Mouse (Mus musculus): ENCODE results near the gene Cntnap2. TPM values are rescaled to one million over a fixed set of nuclear protein-coding genes. Genes with fewer than 3 reads are reported as not detected.

The Cntnap2 gene
- polyA plus RNA-seq, 1 experiment from 2014 or later: 2.5 TPM

GRCm38 (mm10) chr6:45236531-45236930 lies 177.4 kb downstream of the Cntnap2 start:
- Histone ChIP-seq H3K4me1 (no peaks in the 10 kb centered on the region), H3K4me3 (replicated peaks) (no peak overlapping the region), H3K27me3 (no peaks in the 10 kb centered on the region), H3K4me2 (no peak overlapping the region), H3K9ac (no peak overlapping the region), H3K9me3 (replicated peaks) (no peaks in the 10 kb centered on the region), H3K27ac (no peak overlapping the region), H3K36me3 (no peaks in the 10 kb centered on the region)
- WGBS: 85% methylated on average over 4 of the region's 4 CpGs
- no peak for ATAC-seq (replicated peaks; ENCODE audit: low FRiP score)

- Histone ChIP-seq H3K9ac (no peak overlapping the region), H3K4me2 (no peak overlapping the region), H3K4me3 (replicated peaks) (no peak overlapping the region), H3K27ac (no peak overlapping the region), H3K27me3 (no peaks in the 10 kb centered on the region), H3K36me3 (no peaks in the 10 kb centered on the region), H3K4me1 (no peaks in the 10 kb centered on the region), H3K9me3 (replicated peaks) (no peaks in the 10 kb centered on the region)
- ATAC-seq (replicated peaks; ENCODE audit: low FRiP score): no peak
Observed at GRCm38 (mm10) chr6:45238117-45238516, 179.0 kb downstream of the Cntnap2 start.

GRCm38 (mm10) chr6:45241218-45241617 lies 182.1 kb downstream of the Cntnap2 start:
- WGBS: 91% methylated on average over 1 of the region's 1 CpGs
- H3K4me1 ChIP-seq: no peaks in the 10 kb centered on the region
- ATAC-seq (replicated peaks; ENCODE audit: low FRiP score): no peak
- H3K4me3 ChIP-seq (replicated peaks): no peak overlapping the region
- H3K9me3 ChIP-seq (replicated peaks): no peaks in the 10 kb centered on the region
- no peak overlapping the region for H3K9ac ChIP-seq
- H3K27me3 ChIP-seq: no peaks in the 10 kb centered on the region
- H3K4me2 ChIP-seq: no peak overlapping the region
- H3K27ac ChIP-seq: no peak overlapping the region
- H3K36me3 ChIP-seq: no peaks in the 10 kb centered on the region

GRCm38 (mm10) chr6:45244680-45245079 lies 185.5 kb downstream of the Cntnap2 start:
- Histone ChIP-seq H3K4me1 (no peaks in the 10 kb centered on the region), H3K27ac (no peak overlapping the region), H3K27me3 (no peaks in the 10 kb centered on the region), H3K36me3 (no peaks in the 10 kb centered on the region), H3K4me2 (no peak overlapping the region), H3K9ac (no peak overlapping the region), H3K9me3 (replicated peaks) (no peaks in the 10 kb centered on the region), H3K4me3 (replicated peaks) (no peak overlapping the region)
- ATAC-seq (replicated peaks; ENCODE audit: low FRiP score): no peak
- WGBS: 87% methylated on average over 1 of the region's 1 CpGs

GRCm38 (mm10) chr6:45258047-45258446 lies 198.9 kb downstream of the Cntnap2 start:
- no peaks in the 10 kb centered on the region for H3K27me3 ChIP-seq
- no peaks in the 10 kb centered on the region for H3K36me3 ChIP-seq
- H3K4me1 ChIP-seq: no peaks in the 10 kb centered on the region
- no peak overlapping the region for H3K4me3 ChIP-seq (replicated peaks)
- H3K9me3 ChIP-seq (replicated peaks): no peaks in the 10 kb centered on the region
- H3K9ac ChIP-seq: no peak overlapping the region
- H3K27ac ChIP-seq: no peak overlapping the region
- 68% methylated on average over 1 of the region's 1 CpGs for WGBS
- ATAC-seq (replicated peaks; ENCODE audit: low FRiP score): no peak
- H3K4me2 ChIP-seq: no peak overlapping the region

GRCm38 (mm10) chr6:45271537-45271936 lies 212.4 kb downstream of the Cntnap2 start:
- Histone ChIP-seq H3K4me3 (replicated peaks) (no peak overlapping the region), H3K9ac (no peak overlapping the region), H3K36me3 (no peaks in the 10 kb centered on the region), H3K4me2 (no peak overlapping the region), H3K27me3 (no peaks in the 10 kb centered on the region), H3K4me1 (no peaks in the 10 kb centered on the region), H3K27ac (no peak overlapping the region), H3K9me3 (replicated peaks) (no peaks in the 10 kb centered on the region)
- ATAC-seq (replicated peaks; ENCODE audit: low FRiP score): no peak
- 77% methylated on average over 2 of the region's 2 CpGs for WGBS

- no peak overlapping the region for H3K27ac ChIP-seq
- H3K4me2 ChIP-seq: no peak overlapping the region
- no peaks in the 10 kb centered on the region for H3K4me1 ChIP-seq
- H3K36me3 ChIP-seq: no peaks in the 10 kb centered on the region
- ATAC-seq (replicated peaks; ENCODE audit: low FRiP score): no peak
- no peaks in the 10 kb centered on the region for H3K27me3 ChIP-seq
- H3K4me3 ChIP-seq (replicated peaks): no peak overlapping the region
- H3K9ac ChIP-seq: no peak overlapping the region
- H3K9me3 ChIP-seq (replicated peaks): no peaks in the 10 kb centered on the region
- WGBS: 67% methylated on average over 1 of the region's 1 CpGs
Observed at GRCm38 (mm10) chr6:45273259-45273775, 214.2 kb downstream of the Cntnap2 start.

- no peak overlapping the region for H3K4me3 ChIP-seq (replicated peaks)
- no peaks in the 10 kb centered on the region for H3K4me1 ChIP-seq
- H3K27me3 ChIP-seq: no peaks in the 10 kb centered on the region
- H3K9ac ChIP-seq: no peak overlapping the region
- no peak for ATAC-seq (replicated peaks; ENCODE audit: low FRiP score)
- no peaks in the 10 kb centered on the region for H3K36me3 ChIP-seq
- WGBS: 72% methylated on average over 1 of the region's 1 CpGs
- H3K9me3 ChIP-seq (replicated peaks): no peaks in the 10 kb centered on the region
- H3K27ac ChIP-seq: no peak overlapping the region
- H3K4me2 ChIP-seq: no peak overlapping the region
Observed at GRCm38 (mm10) chr6:45290154-45290553, 231.0 kb downstream of the Cntnap2 start.

GRCm38 (mm10) chr6:45317455-45317854 lies 258.3 kb downstream of the Cntnap2 start:
- no peaks in the 10 kb centered on the region for H3K27me3 ChIP-seq
- H3K36me3 ChIP-seq: no peaks in the 10 kb centered on the region
- 54% methylated on average over 3 of the region's 3 CpGs for WGBS
- no peak overlapping the region for H3K4me3 ChIP-seq (replicated peaks)
- H3K27ac ChIP-seq: no peak overlapping the region
- peak; percentile 79; the same call in 1 of the 2 replicates for ATAC-seq (replicated peaks; ENCODE audit: low FRiP score)
- no peak overlapping the region for H3K4me2 ChIP-seq
- H3K4me1 ChIP-seq: no peaks in the 10 kb centered on the region
- H3K9me3 ChIP-seq (replicated peaks): no peaks in the 10 kb centered on the region
- no peak overlapping the region for H3K9ac ChIP-seq

GRCm38 (mm10) chr6:45323505-45323904 lies 264.3 kb downstream of the Cntnap2 start:
- H3K4me1 ChIP-seq: no peaks in the 10 kb centered on the region
- 4% methylated on average over 2 of the region's 2 CpGs for WGBS
- H3K4me3 ChIP-seq (replicated peaks): no peak overlapping the region
- no peak overlapping the region for H3K27ac ChIP-seq
- no peak overlapping the region for H3K9ac ChIP-seq
- H3K36me3 ChIP-seq: no peaks in the 10 kb centered on the region
- no peaks in the 10 kb centered on the region for H3K9me3 ChIP-seq (replicated peaks)
- no peak for ATAC-seq (replicated peaks; ENCODE audit: low FRiP score)
- H3K4me2 ChIP-seq: no peak overlapping the region
- no peaks in the 10 kb centered on the region for H3K27me3 ChIP-seq

- H3K9ac ChIP-seq: no peak overlapping the region
- no peaks in the 10 kb centered on the region for H3K9me3 ChIP-seq (replicated peaks)
Observed at GRCm38 (mm10) chr6:45327952-45328485, 268.9 kb downstream of the Cntnap2 start.

GRCm38 (mm10) chr6:45345396-45345795 lies 286.2 kb downstream of the Cntnap2 start:
- Histone ChIP-seq H3K4me2 (no peak overlapping the region), H3K27me3 (no peaks in the 10 kb centered on the region), H3K9ac (no peak overlapping the region), H3K4me1 (no peaks in the 10 kb centered on the region), H3K9me3 (replicated peaks) (no peaks in the 10 kb centered on the region), H3K36me3 (no peaks in the 10 kb centered on the region), H3K27ac (peak overlapping the region; percentile 37; the same call in 1 of the 2 replicates), H3K4me3 (replicated peaks) (no peak overlapping the region)
- peak; percentile 87 for ATAC-seq (replicated peaks; ENCODE audit: low FRiP score)
- WGBS: 37% methylated on average over 2 of the region's 2 CpGs

More at GRCm38 (mm10) chr6:45327952-45328485, 268.9 kb downstream of the Cntnap2 start:
- Histone ChIP-seq H3K4me2 (no peak overlapping the region), H3K36me3 (no peaks in the 10 kb centered on the region), H3K4me1 (no peaks in the 10 kb centered on the region), H3K27me3 (no peaks in the 10 kb centered on the region), H3K4me3 (replicated peaks) (no peak overlapping the region), H3K27ac (no peak overlapping the region)
- no peak for ATAC-seq (replicated peaks; ENCODE audit: low FRiP score)
- WGBS: 85% methylated on average over 3 of the region's 3 CpGs

GRCm38 (mm10) chr6:45345953-45346352 lies 286.8 kb downstream of the Cntnap2 start:
- Histone ChIP-seq H3K9ac (no peak overlapping the region), H3K27ac (no peak overlapping the region), H3K4me1 (no peaks in the 10 kb centered on the region), H3K27me3 (no peaks in the 10 kb centered on the region), H3K9me3 (replicated peaks) (no peaks in the 10 kb centered on the region), H3K4me2 (no peak overlapping the region), H3K36me3 (no peaks in the 10 kb centered on the region), H3K4me3 (replicated peaks) (no peak overlapping the region)
- ATAC-seq (replicated peaks; ENCODE audit: low FRiP score): peak; percentile 88

Measured in kidney, embryonic 15.5 days (tissue).